Mouse (Mus musculus) hindbrain, embryonic 10.5 days (tissue): ENCODE data around the gene Zfp408. TPM values are rescaled to one million over a fixed set of nuclear protein-coding genes. Genes with fewer than 3 reads are reported as not detected.

Source experiments
- DNase-seq: peaks from one replicate; pipeline ENCODE4 v3.0.0-alpha.2; 2017; ENCODE audit warnings: low spot score
- H3K27ac ChIP-seq: fragments of 300-500 bp; sonication (generic); 2 replicates; pipeline ENCODE4 v1.5.1; 2016; ENCODE audit warnings: mild to moderate bottlenecking, moderate library complexity
- H3K27me3 ChIP-seq: fragments of 300-500 bp; sonication (generic); 2 replicates; pipeline ENCODE4 v1.6.1; 2016; ENCODE audit warnings: mild to moderate bottlenecking; ENCODE audit not compliant: poor library complexity, insufficient read depth, severe bottlenecking
- H3K36me3 ChIP-seq: fragments of 300-500 bp; sonication (generic); 2 replicates; pipeline ENCODE4 v1.6.1; 2016; ENCODE audit warnings: mild to moderate bottlenecking, moderate library complexity
- H3K4me1 ChIP-seq: fragments of 300-500 bp; sonication (generic); replicated peaks from 2 replicates; pipeline ENCODE4 v1.6.1; 2016; ENCODE audit warnings: mild to moderate bottlenecking
- H3K4me3 ChIP-seq: fragments of 300-500 bp; sonication (generic); 2 replicates; pipeline ENCODE4 v1.5.1; 2016; ENCODE audit warnings: mild to moderate bottlenecking, moderate library complexity
- H3K9me3 ChIP-seq: fragments of 300-500 bp; sonication (generic); 2 replicates; pipeline ENCODE4 v1.6.1; 2016; ENCODE audit warnings: mild to moderate bottlenecking, moderate library complexity
- WGBS: fragments of 180-500 bp; shearing (Covaris S2); methylation state at CpG from one replicate; pipeline ENCODE4 v1.1.7; 2016; 5-methylcytosine and 5-hydroxymethylcytosine counted together
- polyA plus RNA-seq: library from polyadenylated mRNA; unstranded; fragments of >200 nt; fragmentation: Nextera tagmentation; extraction: Ambion mirVana; gene quantifications from 2 replicates; pipeline ENCODE4 v1.2.1, GENCODE M21; 2016

Zfp408 gene
- polyA plus RNA-seq, 1 experiment from 2014 or later, result 13.4 TPM

DNA sequence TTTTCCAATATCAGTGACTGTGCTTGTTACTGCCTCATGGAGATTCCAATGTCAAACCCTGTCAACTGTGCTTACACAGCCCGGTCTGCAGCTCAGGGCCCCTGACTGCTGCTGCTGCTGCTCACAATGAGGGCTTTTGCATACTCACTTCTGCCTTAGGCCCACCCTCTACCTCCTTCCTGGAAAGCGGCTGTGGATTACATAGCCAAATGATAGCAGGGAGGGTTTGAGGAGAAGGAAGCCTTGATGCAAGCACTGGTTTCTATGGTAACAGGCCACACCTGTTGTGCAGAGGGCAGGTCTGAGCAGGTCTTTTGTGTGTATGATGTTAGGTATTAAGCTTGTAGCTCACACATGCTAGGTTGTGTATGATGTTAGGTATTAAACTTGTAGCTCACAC lies 18.2 kb upstream of the Zfp408 start:
- Histone ChIP-seq H3K9me3 (no peaks in the 10 kb centered on the region), H3K4me3 (no peak overlapping the region), H3K27me3 (no peaks in the 10 kb centered on the region), H3K4me1 (no peaks in the 10 kb centered on the region), H3K27ac (no peak overlapping the region), H3K36me3 (peaks cover 92% of the 10 kb centered on the region)
- DNase-seq, result no peak
- 84% methylated on average over 2 of the region's 2 CpGs for whole genome bisulfite sequencing

DNA sequence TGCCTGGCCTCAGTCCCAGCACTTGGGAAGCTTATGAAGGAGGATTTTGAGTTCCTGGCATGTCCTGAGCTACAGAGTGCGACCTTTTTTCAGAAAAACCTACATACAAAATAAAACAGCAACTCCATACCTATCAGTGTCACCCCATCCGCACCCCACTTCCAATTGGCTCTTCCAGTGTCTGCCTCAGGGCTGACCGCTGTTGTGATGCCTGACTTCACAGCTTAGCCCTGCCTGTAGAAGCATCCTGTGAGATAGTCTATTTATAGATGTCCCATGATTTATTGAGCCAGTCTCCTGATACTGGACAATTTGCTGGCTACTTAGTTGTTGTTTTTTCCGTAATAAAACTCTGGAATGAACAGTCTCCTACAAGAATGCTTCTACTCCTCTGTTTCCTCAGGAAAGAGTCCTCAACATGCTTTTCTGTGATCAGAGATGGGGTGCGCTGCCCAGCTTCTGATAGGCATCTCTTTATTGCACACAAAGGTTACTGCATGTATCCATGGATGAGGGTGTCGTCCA lies 16.9 kb upstream of the Zfp408 start:
- no peak overlapping the region for H3K4me3 ChIP-seq
- peaks cover 96% of the 10 kb centered on the region for H3K36me3 ChIP-seq
- WGBS, result 94% methylated on average over 6 of the region's 6 CpGs
- H3K4me1 ChIP-seq, result no peaks in the 10 kb centered on the region
- no peaks in the 10 kb centered on the region for H3K9me3 ChIP-seq
- DNase-seq, result no peak
- no peaks in the 10 kb centered on the region for H3K27me3 ChIP-seq
- H3K27ac ChIP-seq, result no peak overlapping the region

DNA sequence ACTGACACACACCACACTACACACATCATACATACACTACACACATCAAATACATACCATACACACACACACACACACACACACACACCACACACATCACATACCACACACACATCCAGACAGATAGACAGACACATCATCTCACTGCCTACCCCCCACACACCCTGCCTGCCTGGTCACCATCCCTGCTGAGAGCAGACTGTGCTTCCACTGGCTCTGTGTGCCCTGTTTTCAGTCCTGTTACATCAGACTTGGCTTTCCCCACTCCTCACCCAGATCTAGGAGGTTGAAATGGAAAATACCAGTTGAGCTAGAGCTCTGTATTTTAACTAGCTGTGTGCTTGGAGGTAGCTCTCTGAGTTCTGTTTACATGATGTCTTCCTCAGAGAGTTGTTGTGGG lies 15.2 kb upstream of the Zfp408 start:
- no peak overlapping the region for H3K4me3 ChIP-seq
- no peaks in the 10 kb centered on the region for H3K4me1 ChIP-seq
- no peaks in the 10 kb centered on the region for H3K9me3 ChIP-seq
- peaks cover 93% of the 10 kb centered on the region for H3K36me3 ChIP-seq
- no peaks in the 10 kb centered on the region for H3K27me3 ChIP-seq
- no peak for DNase-seq
- H3K27ac ChIP-seq, result no peak overlapping the region

DNA sequence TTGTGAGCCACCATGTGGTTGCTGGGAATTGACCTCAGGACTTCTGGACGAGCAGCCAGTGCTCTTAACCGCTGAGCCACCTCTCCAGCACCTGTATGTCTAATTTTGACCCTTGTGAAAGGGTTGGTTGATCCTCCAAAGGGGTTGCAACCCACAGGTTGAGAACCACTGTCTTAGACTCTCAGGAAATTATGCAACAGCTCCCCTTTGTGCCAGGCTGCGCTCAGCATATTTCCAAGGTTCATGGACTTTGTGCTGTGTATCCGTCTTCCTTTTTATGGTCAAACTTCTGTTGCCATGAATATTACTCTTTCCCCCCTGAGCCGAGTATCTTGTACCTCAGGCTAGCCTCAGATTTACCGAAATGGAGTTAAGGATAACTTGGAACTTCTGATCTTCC lies 11.4 kb upstream of the Zfp408 start:
- 95% methylated on average over 6 of the region's 6 CpGs for WGBS
- no peaks in the 10 kb centered on the region for H3K4me1 ChIP-seq
- H3K27me3 ChIP-seq, result no peaks in the 10 kb centered on the region
- peaks cover 95% of the 10 kb centered on the region for H3K36me3 ChIP-seq
- H3K9me3 ChIP-seq, result no peaks in the 10 kb centered on the region
- DNase-seq, result no peak
- H3K27ac ChIP-seq, result no peak overlapping the region
- no peak overlapping the region for H3K4me3 ChIP-seq

DNA sequence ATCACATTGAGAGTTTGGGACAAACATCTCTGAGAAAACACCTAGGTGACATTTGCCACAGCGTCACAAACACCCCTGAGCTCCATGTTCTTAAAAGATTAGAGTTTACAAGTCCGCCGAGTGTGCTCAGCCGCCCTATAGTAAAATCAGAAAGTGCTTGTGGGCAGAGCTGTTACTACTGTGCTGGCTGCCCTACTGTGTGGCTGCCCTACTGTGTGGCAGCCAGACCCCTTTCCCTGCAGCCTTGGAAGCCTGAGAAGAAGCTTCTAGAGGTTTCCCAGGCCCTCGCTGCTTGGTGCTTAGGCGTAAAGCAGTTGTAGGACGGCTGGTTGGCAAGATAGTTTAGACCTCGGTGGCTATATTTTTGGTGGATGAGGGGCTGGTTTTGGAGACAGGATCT lies 10.1 kb upstream of the Zfp408 start:
- H3K4me1 ChIP-seq, result no peaks in the 10 kb centered on the region
- no peaks in the 10 kb centered on the region for H3K9me3 ChIP-seq
- H3K36me3 ChIP-seq, result peaks cover 97% of the 10 kb centered on the region
- 97% methylated on average over 8 of the region's 8 CpGs for WGBS
- no peak for DNase-seq
- no peak overlapping the region for H3K4me3 ChIP-seq
- H3K27ac ChIP-seq, result no peak overlapping the region
- H3K27me3 ChIP-seq, result no peaks in the 10 kb centered on the region

DNA sequence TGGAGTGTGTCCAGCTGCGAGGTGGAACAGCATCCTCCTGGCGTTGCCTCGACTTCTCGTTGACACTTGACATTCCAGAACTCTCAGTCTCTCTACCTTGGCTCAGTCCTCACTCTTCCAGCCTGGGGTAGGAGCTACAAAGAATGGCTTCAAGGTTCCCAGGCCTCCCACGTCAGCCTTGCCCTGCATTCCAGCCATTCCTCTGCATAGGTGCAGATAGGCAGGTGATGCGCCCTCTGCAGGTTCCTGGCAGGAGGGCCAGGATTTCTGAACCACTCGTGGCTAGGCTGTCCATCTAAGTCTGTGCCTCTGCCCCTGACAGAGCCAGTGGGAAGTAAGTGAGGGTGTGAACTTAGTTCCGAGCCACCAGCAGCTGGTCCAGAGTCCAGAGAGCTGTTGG lies 7.2 kb upstream of the Zfp408 start:
- H3K36me3 ChIP-seq, result peaks cover 82% of the 10 kb centered on the region

DNA sequence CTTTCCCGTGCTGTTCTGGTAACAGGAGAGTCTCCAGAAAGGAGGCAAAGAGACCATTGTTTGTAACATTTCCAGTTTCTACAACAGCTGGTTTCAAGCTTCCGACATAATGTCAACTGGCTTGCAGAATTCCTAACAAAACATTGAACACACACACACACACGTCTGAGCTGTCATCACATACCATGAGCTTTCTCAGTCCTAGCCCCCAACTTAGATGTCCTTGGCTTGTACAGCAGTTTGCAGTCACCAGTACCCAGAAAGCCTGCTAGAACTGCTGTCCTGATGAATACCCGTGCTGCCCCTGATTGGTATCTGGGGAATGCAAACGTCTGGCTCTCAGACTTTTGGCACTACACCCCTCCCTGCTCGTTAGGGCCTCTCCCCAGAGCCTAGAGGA lies 6.2 kb upstream of the Zfp408 start:
- 85% methylated on average over 6 of the region's 6 CpGs for WGBS
- Histone ChIP-seq H3K27ac (no peak overlapping the region), H3K36me3 (peaks cover 74% of the 10 kb centered on the region), H3K27me3 (no peaks in the 10 kb centered on the region), H3K4me1 (peaks cover 9% of the 10 kb centered on the region), H3K4me3 (no peak overlapping the region), H3K9me3 (no peaks in the 10 kb centered on the region)
- DNase-seq, result no peak

More for the DNA sequence above, 7.2 kb upstream of the Zfp408 start:
- H3K4me3 ChIP-seq, result no peak overlapping the region
- H3K27me3 ChIP-seq, result no peaks in the 10 kb centered on the region
- no peak overlapping the region for H3K27ac ChIP-seq
- peaks cover 2% of the 10 kb centered on the region; the same call in 1 of the 2 replicates for H3K4me1 ChIP-seq
- DNase-seq, result no peak
- WGBS, result 81% methylated on average over 8 of the region's 8 CpGs
- no peaks in the 10 kb centered on the region for H3K9me3 ChIP-seq

DNA sequence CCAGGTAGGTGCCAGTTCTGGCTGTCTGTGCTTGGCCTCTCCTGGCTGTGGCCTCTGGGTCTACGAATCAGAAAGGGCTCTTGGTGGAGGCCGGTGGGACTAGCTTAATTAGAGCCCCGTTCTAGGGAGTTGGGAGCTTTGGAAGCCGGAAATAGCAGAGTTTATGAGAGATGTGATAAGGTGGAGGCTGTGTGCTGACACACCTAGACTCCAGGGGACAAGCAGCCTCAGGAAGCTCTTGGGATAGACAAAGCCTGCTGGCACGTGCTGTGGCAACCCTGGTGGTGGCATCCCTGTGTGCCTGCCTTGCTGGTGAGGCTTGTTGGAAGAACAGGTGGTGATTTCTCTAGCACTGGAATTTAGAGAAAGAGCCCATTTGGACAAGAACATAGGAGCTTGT lies 5.8 kb upstream of the Zfp408 start:
- peaks cover 72% of the 10 kb centered on the region for H3K36me3 ChIP-seq
- no peak for DNase-seq
- H3K4me1 ChIP-seq, result peaks cover 13% of the 10 kb centered on the region
- H3K4me3 ChIP-seq, result no peak overlapping the region
- no peaks in the 10 kb centered on the region for H3K27me3 ChIP-seq
- 89% methylated on average over 5 of the region's 5 CpGs for WGBS
- H3K27ac ChIP-seq, result no peak overlapping the region
- H3K9me3 ChIP-seq, result no peaks in the 10 kb centered on the region

DNA sequence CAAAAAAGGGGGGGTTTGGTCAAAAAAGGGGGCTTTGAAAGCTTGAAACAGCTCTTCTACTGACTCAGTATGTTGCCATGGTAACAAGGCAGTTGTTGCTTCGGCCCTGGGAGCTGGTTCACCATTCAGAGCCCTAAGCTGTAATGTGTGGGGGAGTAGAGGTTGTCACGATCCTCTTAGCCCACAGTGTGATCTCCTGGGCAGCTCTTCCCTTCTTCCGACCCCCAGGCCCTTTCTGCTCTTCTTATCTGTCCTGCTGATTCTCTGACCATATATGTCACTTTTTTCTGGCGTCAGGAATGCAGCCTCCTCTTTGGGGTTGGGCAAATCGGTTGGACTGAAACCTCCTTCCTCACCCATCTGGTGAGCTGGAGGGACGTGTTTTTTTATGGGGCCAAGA lies 3.3 kb upstream of the Zfp408 start:
- no peak overlapping the region for H3K27ac ChIP-seq
- H3K36me3 ChIP-seq, result peaks cover 53% of the 10 kb centered on the region
- H3K4me3 ChIP-seq, result no peak overlapping the region
- WGBS, result 62% methylated on average over 6 of the region's 6 CpGs
- no peaks in the 10 kb centered on the region for H3K9me3 ChIP-seq
- no peaks in the 10 kb centered on the region for H3K27me3 ChIP-seq
- no peak for DNase-seq
- H3K4me1 ChIP-seq, result peaks cover 25% of the 10 kb centered on the region

DNA sequence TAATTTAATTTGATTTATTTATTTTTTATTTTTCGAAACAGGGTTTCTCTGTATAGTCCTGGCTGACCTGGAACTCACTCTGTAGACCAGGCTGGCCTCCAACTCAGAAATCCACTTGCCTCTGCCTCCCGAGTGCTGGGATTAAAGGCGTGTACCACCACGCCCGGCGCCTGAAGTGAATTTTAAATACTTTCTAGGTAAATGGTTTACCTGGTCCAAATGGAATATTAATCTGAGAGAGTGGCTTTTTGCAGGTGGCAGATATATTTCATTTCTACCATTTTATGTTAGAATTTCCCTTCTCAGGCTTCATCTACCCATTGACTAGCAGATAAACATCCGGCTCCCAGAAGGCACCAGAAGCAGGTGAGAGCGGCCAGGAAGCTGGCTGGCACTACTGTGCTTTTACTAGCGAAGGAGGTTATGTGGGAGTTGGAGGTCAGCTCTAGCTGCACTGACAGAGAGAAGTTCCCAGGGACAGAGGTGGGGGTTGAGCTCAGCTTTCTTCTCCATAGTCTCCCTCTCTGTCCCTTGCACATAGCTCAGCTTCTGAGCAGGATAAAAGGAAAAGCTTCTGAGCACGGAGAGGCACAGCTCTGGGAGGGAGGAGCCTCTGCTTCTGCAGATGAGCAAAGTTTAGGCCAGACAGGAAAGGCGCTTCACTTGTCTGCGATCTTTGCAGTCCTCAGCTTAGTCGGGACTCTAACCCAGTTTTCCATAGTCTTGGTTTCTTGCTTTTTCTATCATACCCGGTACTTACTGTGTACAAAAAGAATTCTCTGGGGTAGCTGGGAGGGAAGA lies 2.1 kb upstream of the Zfp408 start:
- peaks cover 25% of the 10 kb centered on the region for H3K4me1 ChIP-seq
- peaks cover 53% of the 10 kb centered on the region for H3K36me3 ChIP-seq
- H3K27ac ChIP-seq, result no peak overlapping the region
- no peaks in the 10 kb centered on the region for H3K27me3 ChIP-seq
- no peaks in the 10 kb centered on the region for H3K9me3 ChIP-seq
- no peak overlapping the region for H3K4me3 ChIP-seq
- WGBS, result 89% methylated on average over 14 of the region's 14 CpGs
- DNase-seq, result no peak

DNA sequence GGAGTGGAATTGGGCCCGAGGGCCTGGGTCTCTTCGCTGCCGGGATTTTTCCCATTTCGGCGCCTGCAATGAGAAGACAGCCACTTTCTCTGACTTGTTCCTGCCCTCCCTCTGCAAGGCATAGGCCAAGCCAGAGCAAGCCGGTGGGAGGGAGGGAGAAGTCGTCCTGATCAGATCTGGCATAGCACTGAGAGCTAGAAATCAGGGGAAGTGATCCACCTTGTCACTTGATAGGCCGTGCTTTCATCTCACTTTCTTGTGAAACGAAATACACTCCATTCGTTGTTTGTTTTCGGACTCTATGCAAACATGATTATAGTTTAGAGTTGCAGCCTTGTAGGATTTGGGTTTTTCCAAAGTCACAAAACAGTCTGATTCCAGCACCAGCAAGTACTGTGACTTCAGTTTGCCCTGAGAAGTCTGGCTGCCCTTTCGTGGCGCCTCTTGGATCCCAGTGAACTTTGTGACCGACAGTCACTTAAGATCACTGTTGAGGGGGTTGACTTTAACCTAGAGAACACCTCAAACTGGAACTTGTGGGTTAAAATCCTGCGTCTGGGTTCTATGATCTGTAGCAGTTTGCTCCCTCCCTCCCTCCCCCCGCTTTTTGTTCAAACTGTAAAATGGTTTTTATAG lies 887 bp upstream of the Zfp408 start:
- 21% methylated on average over 16 of the region's 16 CpGs for WGBS
- peak overlapping the region; percentile 95 for H3K27ac ChIP-seq
- H3K27me3 ChIP-seq, result no peaks in the 10 kb centered on the region
- peak overlapping the region; percentile 99 for H3K4me3 ChIP-seq
- no peak for DNase-seq
- H3K9me3 ChIP-seq, result no peaks in the 10 kb centered on the region
- peaks cover 25% of the 10 kb centered on the region for H3K4me1 ChIP-seq
- H3K36me3 ChIP-seq, result peaks cover 53% of the 10 kb centered on the region

DNA sequence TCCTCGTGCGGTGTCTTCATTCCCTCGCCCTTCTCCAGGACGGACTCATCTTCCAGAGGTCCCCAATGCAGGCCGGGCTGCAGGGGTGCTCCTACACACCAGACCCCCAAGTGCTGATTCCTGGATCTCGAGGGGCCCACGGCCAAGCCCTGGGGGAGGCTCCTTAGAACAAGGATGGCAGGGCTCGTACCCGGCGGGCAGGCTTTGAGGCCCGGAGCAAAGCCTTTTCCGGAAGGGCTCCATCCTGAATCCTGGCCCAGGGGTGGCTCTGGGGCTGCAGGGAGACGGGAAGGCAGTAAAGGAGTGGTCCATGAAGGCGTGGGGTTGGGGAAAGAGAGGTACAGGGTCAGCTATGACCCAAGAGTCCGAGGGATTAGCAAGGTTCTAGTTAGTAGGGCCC lies 439 bp downstream of the Zfp408 start:
- Histone ChIP-seq H3K27ac (peak overlapping the region; percentile 95), H3K9me3 (no peaks in the 10 kb centered on the region), H3K4me3 (peak overlapping the region; percentile 99), H3K27me3 (no peaks in the 10 kb centered on the region), H3K36me3 (peaks cover 53% of the 10 kb centered on the region), H3K4me1 (peaks cover 25% of the 10 kb centered on the region)
- no peak for DNase-seq
- WGBS, result 4% methylated on average over 15 of the region's 15 CpGs

DNA sequence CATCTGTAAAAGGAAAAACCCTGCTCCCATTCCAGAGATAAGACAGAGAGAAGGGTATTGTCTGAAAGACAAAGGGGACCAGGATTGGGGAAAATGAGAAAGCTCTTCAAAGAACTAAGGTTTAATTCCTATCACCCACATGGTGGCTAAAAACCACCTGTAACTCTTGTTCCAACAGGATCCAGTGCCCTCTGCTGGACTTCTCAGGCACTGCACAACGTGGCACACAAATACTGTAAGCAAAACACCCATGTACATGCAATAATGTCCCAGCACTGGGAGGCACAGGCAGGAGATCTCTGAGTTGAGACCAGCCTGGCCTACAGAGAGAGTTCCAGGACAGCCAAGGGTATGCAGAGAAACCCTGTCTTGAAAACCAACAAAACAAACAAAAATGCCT lies 2.9 kb downstream of the Zfp408 start:
- peak; percentile 58 for DNase-seq
- Histone ChIP-seq H3K9me3 (no peaks in the 10 kb centered on the region), H3K4me3 (no peak overlapping the region), H3K27me3 (no peaks in the 10 kb centered on the region), H3K4me1 (peaks cover 22% of the 10 kb centered on the region), H3K36me3 (peaks cover 69% of the 10 kb centered on the region), H3K27ac (no peak overlapping the region)
- whole genome bisulfite sequencing, result 19% methylated on average over 1 of the region's 1 CpGs
